Mouse (Mus musculus): ENCODE results near the gene Ttll5. TPM values are rescaled to one million over a fixed set of nuclear protein-coding genes. Genes with fewer than 3 reads are reported as not detected.

The Ttll5 gene
- total and polyA plus RNA-seq, 3 experiments: 7.4 to 18.5 TPM; not detected in 1

- peaks cover 2 to 3% of the 10 kb centered on the region in 2 experiments; a peak in 3 of 4 replicates for H3K27me3 ChIP-seq (ENCODE audit: control insufficient read depth in 1 of 2, insufficient read depth in 2 of 2, low read length in 2 of 2)
- no peaks in the 10 kb centered on the region for H3K36me3 ChIP-seq (ENCODE audit: control insufficient read depth in 1 of 2, insufficient read depth in 2 of 2, low read length in 2 of 2)
These were observed 44.8 kb upstream of the Ttll5 start for GRCm38 (mm10) chr12:85779707-85780106.

DNA sequence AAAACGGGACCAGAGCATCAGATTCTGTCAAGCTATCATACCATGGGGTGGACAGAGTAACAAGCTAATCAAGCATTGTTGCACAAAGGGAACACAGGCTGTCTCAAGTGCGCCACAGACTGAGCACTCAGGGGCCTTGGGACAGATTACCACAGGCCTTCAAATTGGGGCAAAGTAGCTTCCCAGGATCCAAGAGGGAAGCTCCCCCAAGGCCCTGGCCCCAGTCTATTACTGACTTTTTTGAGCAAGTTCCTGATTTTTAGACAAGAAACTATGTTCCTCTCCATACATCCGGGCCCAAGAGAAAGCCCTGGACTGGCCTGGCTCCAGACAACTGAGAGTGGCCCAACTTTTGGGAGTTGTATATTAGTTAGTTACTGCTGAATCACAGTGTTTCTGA lies 42.9 kb upstream of the Ttll5 start:
- Histone ChIP-seq H3K9me3 (replicated peaks; ENCODE audit: insufficient read depth, low read length) (no peaks in the 10 kb centered on the region), H3K4me3 (ENCODE audit: control insufficient read depth in 1 of 2, insufficient read depth in 1 of 2, low read depth in 2 of 2, low read length in 2 of 2) (no peak overlapping the region), H3K9ac (ENCODE audit: control insufficient read depth, low read depth, low read length, poor library complexity, severe bottlenecking) (no peak overlapping the region), H3K27me3 (ENCODE audit: control insufficient read depth in 1 of 2, insufficient read depth in 2 of 2, low read length in 2 of 2) (peaks cover 1 to 3% of the 10 kb centered on the region in 2 experiments; a peak in 3 of 4 replicates), H3K36me3 (ENCODE audit: control insufficient read depth in 1 of 2, insufficient read depth in 2 of 2, low read length in 2 of 2) (no peaks in the 10 kb centered on the region), H3K27ac (ENCODE audit: control insufficient read depth, low read depth, low read length) (no peak overlapping the region), H3K79me2 (ENCODE audit: control insufficient read depth, insufficient read depth, low read length, poor library complexity) (no peaks in the 10 kb centered on the region), H3K4me1 (ENCODE audit: control insufficient read depth in 1 of 2, insufficient read depth in 2 of 2, low read length in 2 of 2) (no peaks in the 10 kb centered on the region)
- DNase-seq (ENCODE audit: low read depth, low spot score): no peak
- TF ChIP-seq SIN3A (IDR thresholded peaks at IDR 0.05; ENCODE audit: low read length): no peak
- TF ChIP-seq ZNF384 (IDR thresholded peaks at IDR 0.05; ENCODE audit: low read depth, low read length): no peak
- no peak for TF ChIP-seq CHD2 (IDR thresholded peaks at IDR 0.05; ENCODE audit: low read length)
- TF ChIP-seq MAX (IDR thresholded peaks at IDR 0.05; ENCODE audit: low read length): no peak
- TF ChIP-seq MXI1 (IDR thresholded peaks at IDR 0.05; ENCODE audit: low read depth, low read length): no peak
- TF ChIP-seq HCFC1 (IDR thresholded peaks at IDR 0.05; ENCODE audit: low read depth, low read length): no peak
- no peak for TF ChIP-seq TBP (IDR thresholded peaks at IDR 0.05; ENCODE audit: low read depth, low read length)
- no peak for TF ChIP-seq NELFE (IDR thresholded peaks at IDR 0.05; ENCODE audit: low read depth, low read length)
- no peak for TF ChIP-seq KAT2A (conservative IDR thresholded peaks at IDR 0.05; ENCODE audit: low read depth, low read length)
- no peak for TF ChIP-seq EP300 (IDR thresholded peaks at IDR 0.05; ENCODE audit: low read depth in 1 of 2, low read length in 2 of 2)
- TF ChIP-seq CTCF (IDR thresholded peaks at IDR 0.05 in 2 of 3, conservative IDR thresholded peaks at IDR 0.05 in 1 of 3; ENCODE audit: control insufficient read depth in 1 of 3, insufficient read depth in 1 of 3, low read depth in 2 of 3, low read length in 3 of 3, poor library complexity in 1 of 3, severe bottlenecking in 1 of 3): no peak
- no peak for TF ChIP-seq USF1 (IDR thresholded peaks at IDR 0.05; ENCODE audit: low read depth, low read length)
- TF ChIP-seq CHD1 (IDR thresholded peaks at IDR 0.05; ENCODE audit: low read depth, low read length): no peak
- no peak for TF ChIP-seq GATA1 (IDR thresholded peaks at IDR 0.05; ENCODE audit: low read depth, low read length)
- TF ChIP-seq ZMIZ1 (IDR thresholded peaks at IDR 0.05; ENCODE audit: low read depth, low read length): no peak
- no peak for TF ChIP-seq RCOR1 (IDR thresholded peaks at IDR 0.05; ENCODE audit: low read depth, low read length)
- no peak for TF ChIP-seq POLR2A (IDR thresholded peaks at IDR 0.05; ENCODE audit: control insufficient read depth in 1 of 2, insufficient read depth in 1 of 2, low read depth in 1 of 2, low read length in 2 of 2, poor library complexity in 1 of 2)

More at GRCm38 (mm10) chr12:85779707-85780106, 44.8 kb upstream of the Ttll5 start:
- no peak for DNase-seq (ENCODE audit: low read depth, low spot score)
- H3K79me2 ChIP-seq (ENCODE audit: control insufficient read depth, insufficient read depth, low read length, poor library complexity): no peaks in the 10 kb centered on the region
- no peaks in the 10 kb centered on the region for H3K4me1 ChIP-seq (ENCODE audit: control insufficient read depth in 1 of 2, insufficient read depth in 2 of 2, low read length in 2 of 2)
- no peaks in the 10 kb centered on the region for H3K9me3 ChIP-seq (replicated peaks; ENCODE audit: insufficient read depth, low read length)
- TF ChIP-seq JUND (IDR thresholded peaks at IDR 0.05; ENCODE audit: low read depth, low read length): no peak
- TF ChIP-seq ETS1 (IDR thresholded peaks at IDR 0.05; ENCODE audit: low read depth, low read length): no peak
- TF ChIP-seq RCOR1 (IDR thresholded peaks at IDR 0.05; ENCODE audit: low read depth, low read length): no peak
- TF ChIP-seq MYC (IDR thresholded peaks at IDR 0.05; ENCODE audit: low read depth, low read length): no peak
- no peak for TF ChIP-seq POLR2A (IDR thresholded peaks at IDR 0.05; ENCODE audit: control insufficient read depth in 1 of 2, insufficient read depth in 1 of 2, low read depth in 1 of 2, low read length in 2 of 2, poor library complexity in 1 of 2)
- no peak for TF ChIP-seq MEF2A (IDR thresholded peaks at IDR 0.05; ENCODE audit: extremely low read depth, insufficient replicate concordance, low read depth, low read length, poor library complexity, severe bottlenecking)
- no peak for TF ChIP-seq MAFK (IDR thresholded peaks at IDR 0.05; ENCODE audit: borderline replicate concordance, low read depth, low read length)
- TF ChIP-seq NELFE (IDR thresholded peaks at IDR 0.05; ENCODE audit: low read depth, low read length): no peak
- no peak overlapping the region for H3K27ac ChIP-seq (ENCODE audit: control insufficient read depth, low read depth, low read length)
- H3K9ac ChIP-seq (ENCODE audit: control insufficient read depth, low read depth, low read length, poor library complexity, severe bottlenecking): no peak overlapping the region
- H3K4me3 ChIP-seq (ENCODE audit: control insufficient read depth in 1 of 2, insufficient read depth in 1 of 2, low read depth in 2 of 2, low read length in 2 of 2): no peak overlapping the region
